Mouse (Mus musculus): Measurements from ENCODE around the gene Ccdc183. TPM values are rescaled to one million over a fixed set of nuclear protein-coding genes. Genes with fewer than 3 reads are reported as not detected.

Gene Ccdc183
- polyA plus RNA-seq, 1 experiment from 2014 or later = 0.27 TPM

DNA sequence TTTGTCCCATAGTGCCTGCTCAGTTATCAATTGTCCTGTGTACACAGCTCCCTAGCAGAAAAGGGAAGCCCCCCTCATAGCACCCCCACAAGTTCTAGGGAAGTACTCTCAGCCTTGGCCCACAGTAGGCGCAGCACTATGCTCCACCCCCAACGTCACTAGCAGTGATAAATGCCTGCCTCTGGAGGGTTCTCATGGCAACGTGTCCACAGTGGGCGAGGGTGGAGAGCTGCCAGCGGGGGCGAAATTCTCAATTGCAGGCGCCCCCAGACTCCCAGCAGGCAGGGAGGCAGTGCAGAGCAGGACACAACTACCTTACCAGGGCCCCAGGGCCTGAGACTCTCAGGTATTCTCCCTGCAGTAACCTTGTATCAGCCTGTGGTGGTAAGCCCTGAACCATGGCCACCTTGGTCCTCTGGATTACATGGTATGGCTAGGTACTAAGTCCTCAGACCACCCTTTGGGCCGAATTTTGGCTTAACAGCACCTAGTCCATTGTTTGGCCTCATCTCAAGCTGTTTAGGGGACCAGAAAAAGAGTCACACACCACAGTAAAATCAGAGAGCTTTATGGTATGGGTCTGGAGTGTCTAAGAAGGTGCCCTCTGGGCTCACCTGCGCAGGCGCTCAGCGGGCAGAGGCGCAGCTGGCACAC is 34.9 kb downstream of the Ccdc183 start:
- H3K27ac ChIP-seq (replicated peaks) = peak overlapping the region; percentile 71
- H3K4me1 ChIP-seq = peaks cover 63% of the 10 kb centered on the region
- WGBS = 33% methylated on average over 12 of the region's 12 CpGs
- ATAC-seq (ENCODE audit: low FRiP score) = peak; percentile 29; the same call in 1 of the 2 replicates
- no peak overlapping the region for H3K9ac ChIP-seq (replicated peaks)
- H3K27me3 ChIP-seq (replicated peaks) = peaks cover 32% of the 10 kb centered on the region
- H3K9me3 ChIP-seq (replicated peaks) = no peaks in the 10 kb centered on the region
- H3K36me3 ChIP-seq = peaks cover 38% of the 10 kb centered on the region
- H3K4me2 ChIP-seq = peak overlapping the region; percentile 84; the same call in 1 of the 2 replicates
- H3K4me3 ChIP-seq (replicated peaks) = no peak overlapping the region

DNA sequence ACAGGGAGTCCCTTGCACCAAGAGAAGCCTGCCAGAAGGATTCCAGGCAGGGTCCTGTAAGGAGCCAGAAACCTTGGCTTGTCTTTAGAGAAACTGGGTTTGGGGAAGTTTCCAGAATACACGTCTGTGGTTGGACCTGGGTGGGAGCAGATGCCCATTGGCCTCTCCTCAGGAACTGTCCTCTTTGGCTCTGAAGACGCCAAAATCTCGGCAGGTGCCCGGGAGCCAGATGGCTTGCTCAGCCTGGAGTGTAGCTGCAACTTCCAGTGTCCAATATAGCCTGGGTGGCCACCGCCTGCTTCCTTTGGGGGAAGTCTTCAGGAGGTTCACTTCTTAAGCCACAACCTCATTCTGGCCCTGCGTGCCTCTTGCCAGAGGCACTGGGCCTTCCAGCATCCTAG is 35.6 kb downstream of the Ccdc183 start:
- ATAC-seq (ENCODE audit: low FRiP score) = no peak
- H3K4me3 ChIP-seq (replicated peaks) = peak overlapping the region; percentile 60
- peak overlapping the region; percentile 84 for H3K4me2 ChIP-seq
- no peak overlapping the region for H3K9ac ChIP-seq (replicated peaks)
- peaks cover 39% of the 10 kb centered on the region for H3K27me3 ChIP-seq (replicated peaks)
- peaks cover 69% of the 10 kb centered on the region for H3K4me1 ChIP-seq
- peaks cover 36% of the 10 kb centered on the region for H3K36me3 ChIP-seq
- H3K9me3 ChIP-seq (replicated peaks) = no peaks in the 10 kb centered on the region
- WGBS = 32% methylated on average over 6 of the region's 6 CpGs
- H3K27ac ChIP-seq (replicated peaks) = peak overlapping the region; percentile 71

DNA sequence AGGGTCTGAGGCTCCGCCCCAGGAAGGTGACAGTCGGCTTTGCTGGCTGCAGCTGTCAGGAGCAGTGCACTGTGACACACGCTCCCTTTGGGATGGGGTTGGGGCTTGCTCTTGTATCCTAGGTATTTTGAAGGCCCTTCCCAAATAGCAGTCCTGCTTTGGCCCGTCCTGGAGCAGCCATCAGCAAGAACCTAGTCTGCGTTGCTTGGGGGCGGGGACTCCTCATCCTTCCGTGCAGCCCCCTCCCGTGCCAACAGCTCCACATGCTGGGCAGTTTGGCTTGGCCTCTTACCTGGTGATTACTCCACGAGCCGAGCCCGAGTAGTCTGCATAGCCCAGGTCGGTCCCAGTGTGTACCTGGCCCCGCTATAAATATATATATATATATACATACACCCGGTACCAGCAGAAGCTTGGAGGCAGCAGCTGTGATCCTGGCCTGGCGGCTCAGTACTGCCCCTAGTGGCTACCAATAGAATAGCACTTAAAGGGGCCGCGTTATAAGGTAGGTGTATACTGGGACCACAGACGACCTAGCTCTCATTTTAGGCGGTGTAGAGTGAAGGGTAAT is 36.1 kb downstream of the Ccdc183 start, which contains the start of gene Ajm1:
TSS of gene Ajm1 (minus strand) at position 464 of the 571 bp plus-strand sequence.
- H3K27ac ChIP-seq (replicated peaks) = peak within 1 kb of the TSS; percentile 71
- no peaks in the 10 kb centered on the region for H3K9me3 ChIP-seq (replicated peaks)
- H3K4me3 ChIP-seq (replicated peaks) = peak within 1 kb of the TSS; percentile 60
- peaks cover 73% of the 10 kb centered on the region for H3K4me1 ChIP-seq
- peak; percentile 78 for ATAC-seq (ENCODE audit: low FRiP score)
- H3K4me2 ChIP-seq = peak within 1 kb of the TSS; percentile 84
- peaks cover 36% of the 10 kb centered on the region for H3K36me3 ChIP-seq
- peak within 1 kb of the TSS; percentile 62 for H3K9ac ChIP-seq (replicated peaks)
- peaks cover 44% of the 10 kb centered on the region for H3K27me3 ChIP-seq (replicated peaks)
- WGBS = 5% methylated on average over 19 of the region's 19 CpGs

DNA sequence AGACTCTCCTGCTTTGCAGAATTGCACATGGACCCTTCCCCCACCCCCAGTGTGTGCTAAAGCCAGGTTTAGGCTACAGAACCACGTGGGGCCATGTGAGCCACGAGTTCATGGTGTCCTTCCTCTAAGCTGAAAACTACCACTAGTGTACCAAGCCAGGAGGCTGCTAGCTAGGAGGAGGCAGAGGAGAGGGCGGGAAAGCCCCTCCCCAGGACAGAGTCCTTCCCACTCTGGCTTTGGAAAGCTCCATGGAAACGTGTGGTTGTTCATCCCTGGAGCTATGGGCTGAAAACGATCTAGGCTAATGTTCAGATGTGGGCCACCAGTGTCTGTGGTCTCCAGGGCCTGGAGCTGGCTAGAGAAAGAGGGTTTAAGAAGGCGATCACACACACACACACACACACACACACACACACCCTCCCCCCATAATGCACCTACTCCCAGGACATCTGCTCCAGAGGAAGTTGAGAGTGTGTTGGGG is 36.8 kb downstream of the Ccdc183 start:
- peak overlapping the region; percentile 62 for H3K9ac ChIP-seq (replicated peaks)
- peaks cover 48% of the 10 kb centered on the region for H3K27me3 ChIP-seq (replicated peaks)
- H3K9me3 ChIP-seq (replicated peaks) = no peaks in the 10 kb centered on the region
- ATAC-seq (ENCODE audit: low FRiP score) = peak; percentile 3; the same call in 1 of the 2 replicates
- peaks cover 76% of the 10 kb centered on the region for H3K4me1 ChIP-seq
- 35% methylated on average over 6 of the region's 6 CpGs for WGBS
- peak overlapping the region; percentile 84 for H3K4me2 ChIP-seq
- no peak overlapping the region for H3K27ac ChIP-seq (replicated peaks)
- H3K36me3 ChIP-seq = peaks cover 37% of the 10 kb centered on the region
- H3K4me3 ChIP-seq (replicated peaks) = peak overlapping the region; percentile 60

DNA sequence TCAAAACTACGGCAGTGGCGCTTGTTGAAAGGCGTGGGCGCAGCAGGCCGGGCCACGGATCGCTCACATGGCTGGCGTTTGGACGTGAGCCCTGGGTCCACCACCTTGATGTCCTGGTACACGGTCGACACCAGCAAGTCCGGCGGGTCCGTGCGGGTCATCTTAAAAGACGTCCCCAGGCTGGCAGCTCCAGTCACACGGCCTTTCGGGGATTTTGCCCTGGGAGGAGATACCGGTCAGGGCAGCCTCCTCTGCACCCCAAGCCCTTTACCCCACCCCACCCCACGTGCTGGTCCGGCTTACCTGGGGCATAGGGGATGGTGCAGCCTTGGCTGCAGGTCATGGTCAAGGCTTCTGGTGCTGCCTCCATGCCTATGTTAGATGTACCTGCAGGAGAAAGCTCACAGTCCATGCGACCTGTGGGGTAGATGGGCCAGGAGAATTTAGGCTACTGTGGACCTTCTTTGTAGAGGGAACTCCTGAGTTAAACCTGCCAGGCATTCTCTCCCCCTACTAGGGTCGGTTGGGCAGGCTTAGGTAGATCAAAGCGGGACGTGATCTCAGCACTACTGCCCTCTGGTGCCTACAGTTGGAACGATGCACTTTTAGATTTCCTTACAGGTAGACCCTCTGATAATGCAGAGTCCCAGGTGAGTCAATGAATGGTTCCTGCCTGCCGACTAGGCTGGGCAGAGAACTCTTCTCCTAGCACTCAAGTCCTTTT is 37.6 kb downstream of the Ccdc183 start:
- Histone ChIP-seq H3K4me2 (peak overlapping the region; percentile 84), H3K27ac (replicated peaks) (no peak overlapping the region), H3K4me1 (peaks cover 83% of the 10 kb centered on the region), H3K9ac (replicated peaks) (no peak overlapping the region), H3K36me3 (peaks cover 30% of the 10 kb centered on the region), H3K4me3 (replicated peaks) (peak overlapping the region; percentile 60), H3K9me3 (replicated peaks) (no peaks in the 10 kb centered on the region), H3K27me3 (replicated peaks) (peaks cover 48% of the 10 kb centered on the region)
- no peak for ATAC-seq (ENCODE audit: low FRiP score)
- 9% methylated on average over 27 of the region's 27 CpGs for whole genome bisulfite sequencing

DNA sequence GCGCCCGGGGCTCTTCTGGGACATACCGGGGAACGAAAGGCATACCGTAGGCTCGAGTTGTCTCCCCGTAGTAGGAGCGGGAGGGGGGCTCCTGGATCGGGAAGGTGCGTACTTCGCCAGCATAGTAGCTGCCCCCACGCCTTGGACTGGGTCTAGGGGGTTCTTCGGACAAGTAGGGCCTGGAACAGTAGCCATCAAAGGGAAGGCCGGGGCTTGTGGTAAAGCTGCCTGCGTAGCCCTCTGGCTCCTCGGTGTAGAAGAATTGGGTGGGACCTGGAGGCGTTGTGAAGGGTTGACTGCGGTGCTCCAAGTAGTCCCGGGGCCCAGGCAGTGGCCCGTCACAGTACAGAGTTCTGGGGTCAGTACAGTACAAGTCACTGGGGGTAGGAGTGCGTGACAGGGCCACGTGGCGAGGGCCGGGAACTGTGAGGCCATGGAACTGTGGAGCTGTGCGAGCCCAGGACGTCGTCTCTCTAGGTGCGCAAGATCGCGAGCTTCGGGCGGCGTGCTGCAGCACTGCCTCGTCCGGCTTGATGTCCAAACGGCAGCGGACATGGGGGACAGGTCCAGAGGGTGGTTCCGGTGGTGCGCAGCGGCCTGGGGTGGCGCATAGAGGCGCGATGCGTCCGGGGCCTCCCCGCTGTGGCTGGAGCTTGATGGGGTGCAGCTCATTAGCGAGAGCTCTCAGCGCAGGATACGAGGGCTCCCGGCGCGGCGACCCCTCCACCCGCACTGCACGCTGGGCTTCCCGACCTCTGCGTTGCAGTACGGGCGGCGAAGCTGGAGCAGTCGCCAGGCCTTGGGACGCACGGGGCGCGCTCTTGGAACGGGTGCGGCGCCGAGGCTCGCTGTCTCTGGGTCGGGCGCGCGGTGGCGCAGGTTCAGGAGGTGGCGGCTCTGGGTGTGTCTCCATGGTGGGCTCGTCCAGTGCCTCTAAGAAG is 38.4 kb downstream of the Ccdc183 start:
- Histone ChIP-seq H3K4me3 (replicated peaks) (peak overlapping the region; percentile 60; the same call in 1 of the 2 replicates), H3K9ac (replicated peaks) (no peak overlapping the region), H3K27ac (replicated peaks) (no peak overlapping the region), H3K4me1 (peaks cover 85% of the 10 kb centered on the region), H3K4me2 (peak overlapping the region; percentile 84), H3K27me3 (replicated peaks) (peaks cover 48% of the 10 kb centered on the region), H3K9me3 (replicated peaks) (no peaks in the 10 kb centered on the region), H3K36me3 (peaks cover 22% of the 10 kb centered on the region)
- 10% methylated on average over 77 of the region's 77 CpGs for WGBS
- ATAC-seq (ENCODE audit: low FRiP score) = no peak

DNA sequence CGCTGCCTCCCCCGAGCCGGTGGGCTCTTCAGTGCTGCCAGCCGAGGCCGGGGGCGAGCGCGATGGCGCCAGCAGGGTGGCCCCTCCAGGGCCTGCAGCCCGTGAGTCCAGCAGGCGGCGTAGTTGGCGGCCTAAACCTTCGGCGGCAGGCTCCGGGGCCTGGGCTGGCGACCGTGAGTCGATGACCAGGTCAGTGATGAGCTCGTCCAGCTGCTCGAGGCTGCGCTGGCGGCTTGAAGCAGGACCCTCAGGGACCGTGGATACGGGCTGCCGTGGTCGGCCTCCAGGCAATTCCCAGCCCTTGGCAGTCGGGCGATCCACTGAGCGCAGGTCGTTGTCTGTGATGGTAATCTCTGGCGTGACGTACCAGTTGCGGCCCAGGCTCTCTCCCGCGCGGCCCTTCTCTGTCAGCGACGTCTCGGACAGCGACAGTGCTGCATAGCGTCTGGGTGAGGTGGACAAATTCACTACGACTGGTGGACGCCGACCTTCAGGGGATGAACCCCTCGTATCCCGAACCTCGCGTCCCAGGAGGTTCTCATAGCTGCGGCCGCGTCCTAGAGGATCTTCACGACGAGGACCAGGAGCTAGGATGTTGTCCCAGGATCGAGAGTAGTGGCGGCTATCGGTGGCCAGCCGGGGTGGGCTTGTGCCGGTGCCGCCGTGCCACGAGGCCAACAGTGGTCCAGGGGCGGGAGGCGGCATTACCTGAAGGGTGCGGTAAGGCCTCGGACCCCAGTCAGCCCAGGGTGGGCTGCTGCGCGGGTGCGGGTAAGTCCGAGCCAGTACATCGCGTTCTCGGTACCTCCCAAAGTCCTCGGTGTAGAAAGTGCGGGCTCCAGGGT is 39.3 kb downstream of the Ccdc183 start:
- Histone ChIP-seq H3K4me2 (peak overlapping the region; percentile 32), H3K27ac (replicated peaks) (no peak overlapping the region), H3K4me3 (replicated peaks) (no peak overlapping the region; the same call in 1 of the 2 replicates), H3K9ac (replicated peaks) (no peak overlapping the region), H3K4me1 (peaks cover 85% of the 10 kb centered on the region), H3K9me3 (replicated peaks) (no peaks in the 10 kb centered on the region), H3K27me3 (replicated peaks) (peaks cover 48% of the 10 kb centered on the region), H3K36me3 (peaks cover 15% of the 10 kb centered on the region)
- no peak for ATAC-seq (ENCODE audit: low FRiP score)
- WGBS = 14% methylated on average over 75 of the region's 75 CpGs

DNA sequence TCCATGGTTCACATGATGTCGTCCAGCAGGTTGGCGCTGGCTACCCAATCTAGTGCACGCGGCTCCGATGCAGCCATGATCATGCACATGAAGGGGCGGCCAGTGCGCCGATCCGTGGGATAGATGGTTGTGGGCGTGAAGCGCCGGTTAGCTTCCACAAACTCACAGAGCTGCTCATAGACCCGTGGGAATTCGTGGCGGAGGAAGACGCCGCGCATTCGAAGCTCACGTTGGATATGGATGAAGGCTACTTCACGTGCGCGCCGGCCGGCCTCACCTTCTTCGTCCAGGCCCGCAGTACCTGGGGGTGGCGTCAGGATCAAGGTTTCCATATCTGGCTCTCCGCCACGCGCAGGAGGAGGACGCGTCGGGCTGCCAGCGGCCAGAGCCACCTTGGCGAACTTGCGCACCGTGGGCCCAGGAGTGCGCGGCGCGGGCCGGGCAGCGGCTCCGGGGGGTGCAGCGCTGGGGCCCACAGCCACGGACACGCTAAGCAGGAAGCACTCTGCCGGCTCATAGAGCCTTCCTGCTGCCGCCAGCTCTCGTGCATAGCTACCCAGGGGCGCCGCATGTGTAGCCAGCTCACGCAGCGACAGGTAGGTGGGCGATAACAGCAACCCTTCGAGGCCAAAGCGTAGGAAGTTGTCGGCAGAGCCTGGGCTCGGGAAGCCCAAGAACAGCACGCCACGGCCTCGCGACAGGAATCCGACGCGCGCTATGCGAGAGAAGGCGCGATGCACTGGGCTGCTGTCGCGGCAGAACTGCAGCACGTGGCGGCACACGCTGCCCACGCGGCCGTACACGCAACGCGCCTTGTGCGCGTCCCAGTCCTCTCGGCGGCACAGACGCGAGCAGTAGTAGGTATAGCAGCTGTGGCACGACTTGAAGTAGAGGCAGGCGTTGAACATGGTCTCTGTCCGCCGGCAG is 40.2 kb downstream of the Ccdc183 start:
- H3K9ac ChIP-seq (replicated peaks) = no peak overlapping the region
- WGBS = 20% methylated on average over 92 of the region's 92 CpGs

DNA sequence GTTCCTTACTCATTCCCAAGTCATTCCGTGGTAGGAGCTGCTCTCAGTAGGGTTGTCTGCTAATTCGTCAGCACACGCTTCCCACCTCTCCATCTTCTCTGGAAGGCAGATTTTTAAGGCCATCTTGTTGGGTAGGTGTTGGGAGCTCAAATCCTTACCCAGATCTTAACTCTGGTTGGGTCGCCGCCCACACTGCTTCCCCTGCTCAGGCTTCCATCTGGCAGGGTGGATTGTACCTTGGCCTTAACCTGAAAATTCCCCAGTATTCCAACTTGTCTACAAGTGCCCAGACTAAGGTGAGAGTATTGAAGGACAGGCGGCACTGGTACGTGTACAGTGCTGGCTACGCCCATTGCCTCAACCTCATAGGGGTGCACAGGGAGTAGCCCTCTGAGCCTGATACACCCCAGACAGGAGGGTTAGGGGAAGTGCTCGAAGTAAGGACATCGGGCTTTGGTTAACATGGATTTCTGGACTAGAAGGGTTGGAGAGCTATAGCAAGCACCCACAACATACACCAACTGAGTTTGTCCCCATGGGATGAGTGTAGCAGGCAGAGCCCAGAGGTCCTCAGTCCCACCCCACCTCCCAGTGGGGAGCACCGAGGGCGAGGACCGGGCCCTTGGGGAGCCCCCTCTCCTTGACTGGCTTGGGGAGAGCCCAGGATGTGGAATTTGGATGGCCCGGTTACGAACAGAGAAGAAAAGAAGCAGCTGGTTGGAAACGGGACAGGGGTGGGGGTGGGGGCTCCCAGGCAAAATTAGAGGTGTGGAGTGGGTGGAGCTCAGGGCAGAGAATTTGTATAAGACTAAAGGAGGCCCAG is 41.2 kb downstream of the Ccdc183 start:
- Histone ChIP-seq H3K9me3 (replicated peaks) (no peaks in the 10 kb centered on the region), H3K4me1 (peaks cover 75% of the 10 kb centered on the region), H3K4me2 (peak overlapping the region; percentile 82; the same call in 1 of the 2 replicates), H3K27me3 (replicated peaks) (peaks cover 48% of the 10 kb centered on the region), H3K36me3 (peaks cover 15% of the 10 kb centered on the region), H3K9ac (replicated peaks) (no peak overlapping the region), H3K4me3 (replicated peaks) (peak overlapping the region; percentile 64; the same call in 1 of the 2 replicates), H3K27ac (replicated peaks) (no peak overlapping the region)
- 77% methylated on average over 16 of the region's 16 CpGs for WGBS
- ATAC-seq (ENCODE audit: low FRiP score) = no peak

More for the DNA sequence above, 40.2 kb downstream of the Ccdc183 start:
- Histone ChIP-seq H3K27me3 (replicated peaks) (peaks cover 48% of the 10 kb centered on the region), H3K4me3 (replicated peaks) (no peak overlapping the region; the same call in 1 of the 2 replicates), H3K9me3 (replicated peaks) (no peaks in the 10 kb centered on the region), H3K27ac (replicated peaks) (no peak overlapping the region), H3K4me2 (peak overlapping the region; percentile 32), H3K4me1 (peaks cover 84% of the 10 kb centered on the region), H3K36me3 (peaks cover 14% of the 10 kb centered on the region)
- no peak for ATAC-seq (ENCODE audit: low FRiP score)
